Mouse (Mus musculus): ENCODE measurements at regions not wholly inside any gene's neighbourhood (a gene's known extent, or its start where the extent isn't known, plus 50 kb on each side); places are given as distances from the start of the nearest gene placed in this dataset.

- no peak for DNase-seq (ENCODE audit: low read depth, low spot score)
Observed at GRCm38 (mm10) chr6:51332841-51333240, 99.6 kb upstream of the Nfe2l3 start.

- DNase-seq (ENCODE audit: low read depth, low spot score): no peak
Observed at GRCm38 (mm10) chr6:51333722-51334360, 98.6 kb upstream of the Nfe2l3 start.

DNA sequence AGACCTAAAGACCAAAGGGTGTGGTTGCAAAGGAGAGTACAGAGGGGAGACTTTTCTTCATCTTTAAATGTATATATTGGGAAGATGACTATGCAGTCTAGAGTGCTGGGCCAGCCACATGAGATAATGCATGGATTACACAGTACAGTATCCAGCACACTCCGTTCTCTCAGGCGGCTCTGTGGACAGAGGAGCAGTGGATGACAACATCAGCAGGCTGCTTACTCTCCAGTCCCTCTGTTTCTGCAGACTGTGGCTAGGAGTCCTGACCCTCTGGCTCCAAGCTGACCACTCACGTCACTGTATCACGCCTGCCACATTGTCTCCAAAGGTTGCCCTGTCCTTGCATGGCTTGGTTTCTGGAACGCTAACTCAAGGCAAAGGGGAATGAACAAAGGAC lies 97.2 kb upstream of the Nfe2l3 start:
- DNase-seq (ENCODE audit: low read depth, low spot score): no peak

GRCm38 (mm10) chr6:51339301-51339700 lies 93.2 kb upstream of the Nfe2l3 start:
- no peak for DNase-seq (ENCODE audit: low read depth, low spot score)

GRCm38 (mm10) chr6:51347721-51348120 lies 84.7 kb upstream of the Nfe2l3 start:
- no peak for DNase-seq (ENCODE audit: low read depth, low spot score)

GRCm38 (mm10) chr6:51349771-51350170 lies 82.7 kb upstream of the Nfe2l3 start:
- no peak for DNase-seq (ENCODE audit: low read depth, low spot score)

DNA sequence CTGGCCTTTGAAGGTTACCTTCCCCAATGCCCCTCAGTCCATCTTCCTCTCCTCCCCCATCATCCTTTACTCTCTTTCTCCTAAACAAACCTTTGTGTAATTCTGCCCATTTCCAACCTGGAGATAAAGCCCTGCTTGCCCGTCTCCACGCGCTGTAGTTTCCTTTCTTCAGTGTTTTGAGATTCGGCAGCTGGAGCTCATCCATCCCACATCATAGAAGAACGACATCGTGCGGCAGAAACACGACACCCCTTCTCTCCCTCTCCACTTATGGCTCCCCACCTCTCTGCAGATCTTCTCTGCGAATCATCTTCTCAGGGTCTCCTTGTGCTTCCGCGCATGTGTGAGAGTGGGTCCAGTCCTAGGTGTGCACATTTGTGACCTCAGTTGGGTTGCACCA lies 77.4 kb upstream of the Nfe2l3 start:
- DNase-seq (ENCODE audit: low read depth, low spot score): no peak

DNA sequence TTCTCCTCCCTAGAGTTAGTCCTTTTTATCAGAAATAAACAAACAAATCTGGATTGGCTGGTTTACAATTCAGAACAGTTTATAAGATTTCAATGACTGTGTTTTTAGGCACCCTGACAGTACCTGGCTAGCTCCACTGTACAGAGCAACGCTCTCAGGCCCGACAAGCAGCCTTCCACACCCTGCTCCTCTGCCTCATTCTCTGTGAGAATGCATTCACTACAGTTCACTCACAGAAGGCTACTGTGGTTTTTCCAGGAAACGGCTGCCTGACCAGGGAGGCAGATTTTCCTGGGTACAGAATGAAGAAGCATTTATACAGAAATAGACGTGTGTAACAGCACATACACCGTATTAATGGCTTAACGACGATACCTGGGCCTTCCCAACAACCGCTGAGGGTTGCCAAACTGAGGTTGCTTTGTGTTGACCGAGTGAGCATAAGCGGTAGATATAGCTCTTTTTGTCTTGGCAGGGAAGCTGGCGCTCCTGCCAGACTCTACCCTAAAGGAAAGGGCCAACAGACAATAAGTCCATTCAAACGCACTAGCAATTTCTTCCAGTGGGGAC lies 70.8 kb upstream of the Nfe2l3 start:
- DNase-seq (ENCODE audit: low read depth, low spot score): no peak

DNA sequence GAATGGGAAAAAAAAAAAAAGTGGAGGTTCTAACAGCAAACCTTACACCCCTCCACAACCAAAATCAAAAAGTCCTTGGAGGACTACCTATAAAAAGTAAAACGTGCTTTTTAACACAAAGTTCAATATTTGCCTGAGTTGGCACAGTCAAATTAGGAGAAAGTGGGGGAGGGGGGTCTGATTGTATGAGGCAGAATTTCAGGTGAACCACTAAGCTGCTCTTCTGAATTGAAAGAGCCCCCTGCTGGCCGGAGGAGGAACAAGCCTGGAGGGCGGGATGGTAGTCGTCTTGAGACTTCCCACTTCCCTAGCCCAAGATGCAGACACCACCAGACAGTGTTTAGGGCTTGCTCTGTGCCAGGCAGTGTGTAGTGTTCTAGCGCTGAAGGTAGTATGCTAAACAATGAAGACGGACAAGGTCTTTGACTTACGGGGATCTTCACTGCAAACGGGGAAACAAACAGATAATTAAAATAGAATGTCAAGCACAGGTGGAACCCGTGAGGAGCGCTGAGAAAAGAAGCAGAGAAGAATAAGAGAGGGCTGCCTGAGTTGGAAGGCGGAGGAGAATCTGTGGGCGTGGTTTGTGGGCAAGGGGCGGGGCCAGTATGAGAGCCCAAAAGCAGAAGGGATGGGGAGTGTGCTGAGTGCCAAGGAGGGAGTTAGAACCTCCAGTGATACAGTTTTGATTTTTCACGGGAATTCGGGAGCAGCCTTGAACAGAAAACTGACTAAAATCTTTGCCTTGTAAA lies 69.8 kb upstream of the Nfe2l3 start:
- DNase-seq (ENCODE audit: low read depth, low spot score): peak; percentile 93

DNA sequence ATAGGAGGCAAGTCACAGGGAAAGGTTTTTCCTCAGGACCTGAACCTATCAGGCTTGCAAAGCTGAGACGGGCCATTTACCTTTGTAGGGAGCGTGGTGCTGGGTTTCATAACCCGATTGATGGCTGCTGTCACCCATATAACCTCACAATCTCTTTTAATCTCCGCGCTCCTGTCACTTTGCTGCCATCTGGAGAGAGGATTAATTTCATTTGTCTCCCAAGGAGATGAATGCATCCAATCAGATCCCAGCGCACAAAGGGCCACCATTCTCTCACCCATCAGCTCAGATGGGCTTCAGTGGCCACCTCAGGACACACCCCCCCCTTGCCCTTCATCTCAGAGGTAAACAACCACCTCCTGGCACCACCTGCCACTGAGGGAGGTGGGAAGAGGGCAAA lies 67.7 kb upstream of the Nfe2l3 start:
- no peak for DNase-seq (ENCODE audit: low read depth, low spot score)

DNA sequence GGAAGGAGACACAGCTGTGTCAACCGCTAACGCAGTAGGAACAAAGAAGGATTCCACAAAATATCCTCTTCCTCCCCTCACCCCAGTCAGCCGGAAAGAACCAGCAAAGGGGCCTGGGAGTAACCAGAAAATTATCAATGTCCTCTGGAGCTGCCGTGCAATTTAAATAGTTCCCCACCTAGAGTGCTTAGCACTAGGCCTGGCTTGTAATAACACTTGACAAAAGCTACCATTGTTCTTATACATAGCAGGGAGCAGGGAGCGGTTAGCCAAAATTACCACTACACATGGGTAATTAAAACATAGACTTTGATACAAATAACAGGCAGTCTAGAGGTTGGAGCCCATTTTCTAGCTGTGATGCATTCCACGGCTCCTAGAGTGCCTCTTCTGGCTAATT lies 62.7 kb upstream of the Nfe2l3 start:
- peak; percentile 48 for DNase-seq (ENCODE audit: low read depth, low spot score)

- DNase-seq (ENCODE audit: low read depth, low spot score): no peak
Observed at GRCm38 (mm10) chr6:51372357-51372756, 60.1 kb upstream of the Nfe2l3 start.

DNA sequence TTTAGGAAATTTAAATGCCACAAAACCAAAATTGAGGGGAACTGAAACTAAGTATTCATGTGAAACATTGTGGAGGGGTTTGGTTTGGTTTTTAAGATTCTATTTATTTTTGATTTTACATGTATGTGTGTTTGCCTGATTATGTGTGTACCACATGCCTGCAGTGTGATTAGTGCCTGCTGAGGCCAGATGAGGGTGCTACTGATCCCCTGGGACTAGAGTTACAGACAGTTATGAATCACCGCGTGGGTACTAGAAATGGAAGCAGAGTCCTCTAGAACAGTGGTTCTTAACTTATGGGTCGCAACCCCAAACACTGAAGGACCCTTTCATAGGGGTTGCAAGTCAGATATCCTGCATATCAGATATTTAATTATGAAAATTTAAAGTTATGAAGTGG lies 54.0 kb upstream of the Nfe2l3 start:
- no peak for DNase-seq (ENCODE audit: low read depth, low spot score)

DNA sequence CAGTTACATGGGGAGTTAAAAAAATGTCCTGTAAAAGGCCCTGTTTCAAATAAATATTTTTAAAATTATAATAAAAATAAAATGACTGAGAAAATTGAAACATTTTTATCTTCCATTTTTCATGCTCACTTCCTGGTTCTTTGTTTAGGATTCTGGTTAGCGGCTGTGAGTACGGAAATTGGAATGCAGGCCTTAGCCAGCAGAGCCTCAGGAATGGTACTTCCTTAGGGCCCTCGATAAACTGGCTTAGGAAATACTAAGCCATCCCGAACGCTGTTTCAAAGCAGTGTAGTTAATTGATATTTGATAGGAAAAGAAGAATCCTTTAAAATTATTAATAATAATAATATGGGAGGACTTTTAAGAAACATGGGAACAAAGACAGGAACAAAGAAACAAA lies 53.4 kb upstream of the Nfe2l3 start:
- DNase-seq (ENCODE audit: low read depth, low spot score): no peak

- DNase-seq (ENCODE audit: low read depth, low spot score): peak; percentile 87
Observed at GRCm38 (mm10) chr6:51379560-51380274, 52.8 kb upstream of the Nfe2l3 start.

GRCm38 (mm10) chr6:51380275-51380575 lies 52.2 kb upstream of the Nfe2l3 start:
- no peak for DNase-seq (ENCODE audit: low read depth, low spot score)

GRCm38 (mm10) chr6:51381465-51381864 lies 51.0 kb upstream of the Nfe2l3 start:
- peak; percentile 54 for DNase-seq (ENCODE audit: low read depth, low spot score)

All from ES-CJ7 (cell line).